Mouse (Mus musculus) c-Kit-positive CD71-negative TER-119-negative erythroid progenitor cells, embryonic 14.5 days (primary cell): ENCODE measurements around the gene Kctd11.

Experiments used
- DNase-seq: peaks from one replicate; pipeline ENCODE4 v3.0.0-alpha.2; 2013; ENCODE audit warnings: low read depth

Kctd11 gene

GRCm38 (mm10) chr11:69912716-69913530 is 31.7 kb upstream of the Kctd11 start:
- no peak for DNase-seq

DNA sequence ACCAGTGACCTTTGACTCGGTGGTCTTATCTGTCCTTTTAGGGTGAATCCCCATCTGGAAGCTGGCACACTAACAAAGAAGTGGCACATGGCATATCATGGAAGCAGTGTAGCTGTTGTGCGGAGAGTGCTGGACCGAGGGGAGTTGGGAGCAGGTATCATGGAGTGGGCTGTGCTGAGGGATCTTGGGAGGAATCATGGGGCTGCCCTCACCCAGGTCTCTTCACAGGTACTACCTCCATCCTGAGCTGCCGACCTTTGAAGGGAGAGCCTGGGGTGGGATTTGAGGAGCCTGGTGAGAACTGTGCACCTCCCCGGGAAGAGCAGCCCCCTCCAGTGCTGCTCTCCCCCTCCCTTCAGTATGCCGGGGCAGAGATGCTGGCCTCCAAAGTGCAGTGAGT is 30.5 kb upstream of the Kctd11 start:
- DNase-seq, result no peak

DNA sequence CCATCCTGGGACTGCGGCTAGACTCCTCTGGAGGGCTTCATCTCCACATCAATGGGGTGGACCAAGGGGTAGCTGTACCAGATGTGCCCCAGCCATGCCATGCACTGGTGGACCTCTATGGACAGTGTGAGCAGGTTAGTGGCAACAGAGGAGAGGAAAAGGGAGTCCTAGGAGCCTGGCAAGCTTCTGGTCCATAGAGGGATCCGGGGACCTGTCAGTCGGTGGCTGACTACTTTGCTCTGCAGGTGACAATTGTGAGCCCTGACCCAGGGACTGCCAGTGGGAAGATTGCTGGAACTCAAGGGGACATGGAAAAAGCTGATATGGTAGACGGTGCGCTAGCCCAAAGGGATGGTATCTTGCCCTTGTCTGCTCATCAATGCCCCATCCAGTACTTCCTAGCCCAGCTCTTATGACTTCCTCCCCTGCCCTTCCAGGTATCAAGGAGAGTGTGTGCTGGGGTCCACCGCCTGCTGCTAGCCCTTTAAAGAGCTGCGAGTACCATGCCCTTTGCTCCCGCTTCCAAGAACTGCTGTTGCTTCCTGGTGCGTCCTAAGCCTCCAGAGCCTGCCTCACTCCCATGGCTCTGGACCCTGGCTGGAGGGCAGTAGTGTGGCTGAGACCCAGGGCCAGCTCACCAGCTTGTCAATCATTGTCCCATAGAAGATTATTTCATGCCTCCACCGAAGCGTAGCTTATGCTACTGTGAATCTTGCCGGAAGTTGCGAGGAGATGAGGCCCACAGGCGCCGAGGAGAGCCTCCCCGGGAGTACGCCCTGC is 29.8 kb upstream of the Kctd11 start:
- no peak for DNase-seq

DNA sequence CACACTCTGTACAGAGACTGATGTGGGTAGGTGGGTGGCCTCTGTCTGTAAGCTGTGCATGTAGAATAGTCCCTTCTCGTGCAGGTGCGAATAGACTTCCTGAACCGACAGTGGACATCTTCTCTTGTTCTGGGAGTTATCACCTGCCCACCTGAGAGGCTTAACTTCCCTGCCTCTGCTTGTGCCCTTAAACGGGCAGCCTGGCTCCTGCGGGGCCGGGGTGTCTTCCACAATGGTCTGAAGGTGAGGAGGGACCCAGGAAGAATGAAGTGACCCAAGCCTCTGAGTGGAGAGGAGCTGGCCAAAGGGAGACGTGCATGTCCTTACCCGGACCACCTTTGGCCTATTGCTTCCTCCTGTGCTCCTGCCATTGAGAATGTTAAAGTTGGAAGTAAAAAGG is 29.0 kb upstream of the Kctd11 start:
- no peak for DNase-seq

- no peak for DNase-seq
These were observed 28.0 kb upstream of the Kctd11 start for GRCm38 (mm10) chr11:69909174-69909573.

DNA sequence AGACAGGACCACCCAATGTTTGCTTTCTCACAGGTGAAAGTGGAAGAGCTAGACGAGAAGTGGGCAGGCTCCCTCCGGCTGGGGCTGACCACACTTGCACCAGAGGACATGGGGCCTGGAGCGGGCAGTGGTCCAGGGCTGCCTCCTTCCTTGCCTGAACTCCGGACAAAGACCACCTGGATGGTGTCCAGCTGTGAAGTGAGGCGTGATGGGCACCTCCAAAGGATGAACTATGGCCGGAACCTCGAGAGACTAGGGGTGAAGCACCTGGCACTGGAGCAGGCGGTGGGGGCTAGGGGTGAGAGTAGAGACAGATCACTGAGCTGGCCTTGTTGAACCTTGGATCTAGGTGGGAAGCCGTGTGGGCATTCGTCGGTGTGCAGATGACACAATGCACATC is 27.4 kb upstream of the Kctd11 start:
- no peak for DNase-seq

- no peak for DNase-seq
These were observed 23.1 kb upstream of the Kctd11 start for GRCm38 (mm10) chr11:69904311-69904710.

GRCm38 (mm10) chr11:69902972-69903371 is 21.8 kb upstream of the Kctd11 start:
- no peak for DNase-seq

GRCm38 (mm10) chr11:69901993-69902392 is 20.8 kb upstream of the Kctd11 start:
- DNase-seq, result no peak

DNA sequence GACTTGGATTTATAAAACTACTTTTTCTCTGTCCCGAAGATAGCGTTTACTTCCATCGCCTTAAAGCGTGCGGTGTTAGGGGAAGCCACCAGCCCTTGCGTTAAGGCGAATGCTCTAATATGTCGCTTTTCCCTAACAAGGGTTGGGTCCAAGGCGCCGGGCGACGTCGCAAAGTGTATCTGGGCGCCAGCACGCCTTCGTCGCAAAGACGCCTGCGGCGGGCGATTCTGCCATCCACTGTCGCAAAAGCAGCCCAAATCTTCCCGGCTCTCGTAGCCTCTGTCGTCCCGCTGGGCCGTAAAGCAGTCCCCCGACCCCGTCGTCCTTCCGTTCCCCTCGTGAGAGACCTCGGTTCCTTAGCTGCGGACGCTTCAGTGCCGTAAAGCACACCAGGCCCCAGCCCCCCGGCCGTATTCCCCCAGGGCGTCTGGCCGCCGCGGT is 20.2 kb upstream of the Kctd11 start:
- peak; percentile 94 for DNase-seq

- peak; percentile 93 for DNase-seq
These were observed 19.5 kb upstream of the Kctd11 start, which contains the start of the genes 2810408A11Rik and Neurl4 for GRCm38 (mm10) chr11:69900471-69901405. Gene 2810408A11Rik (minus strand): TSS chr11:69900987. Gene Neurl4 (plus strand): TSS chr11:69901072.

- DNase-seq, result no peak
These were observed 18.7 kb upstream of the Kctd11 start for GRCm38 (mm10) chr11:69899870-69900269.

DNA sequence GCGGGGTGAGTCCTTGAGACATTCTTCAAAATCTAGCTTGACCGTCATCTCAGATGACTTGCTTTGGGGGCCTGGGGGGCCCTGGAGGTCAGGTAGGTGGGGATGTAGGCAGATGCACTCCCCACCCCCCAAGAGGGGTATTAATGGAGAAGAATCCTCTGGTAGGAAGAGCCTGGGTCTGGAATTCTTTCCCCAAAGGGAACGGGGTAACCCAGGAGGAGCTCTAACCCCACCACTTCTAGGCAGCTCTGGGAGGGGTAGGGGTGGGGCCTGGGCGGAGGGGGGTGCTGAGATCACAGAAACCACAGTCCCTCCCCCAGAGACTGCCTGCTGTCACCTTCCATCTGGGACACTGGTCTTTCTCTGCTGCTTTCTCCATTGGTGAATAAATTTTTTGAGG is 14.1 kb upstream of the Kctd11 start, which contains the start of gene Acap1:
TSS of gene Acap1 (minus strand) at position 249 of the 400 bp plus-strand sequence.
- DNase-seq, result no peak

- DNase-seq, result no peak
These were observed 13.5 kb upstream of the Kctd11 start for GRCm38 (mm10) chr11:69894671-69895070.

DNA sequence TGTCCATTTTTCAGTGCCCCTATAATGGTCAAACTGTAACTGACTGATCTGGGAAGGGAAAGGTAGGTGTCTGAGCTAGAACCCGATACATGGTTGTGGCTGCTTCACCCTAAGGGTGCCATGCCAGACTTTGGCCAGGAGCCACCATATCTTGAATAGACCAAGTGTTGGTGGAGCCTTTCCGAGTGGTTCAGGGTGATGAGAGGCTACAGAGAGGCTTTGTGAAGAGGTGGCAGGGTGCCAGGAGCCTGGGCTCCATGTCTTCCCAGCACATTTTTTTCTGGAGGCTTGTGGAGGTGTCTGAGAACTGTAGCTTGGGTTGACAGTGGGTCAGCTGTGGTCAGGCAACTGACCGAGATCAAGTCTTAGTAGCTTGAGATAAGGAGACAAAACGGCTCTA is 10.3 kb upstream of the Kctd11 start:
- no peak for DNase-seq

- DNase-seq, result no peak
These were observed 5.9 kb upstream of the Kctd11 start for GRCm38 (mm10) chr11:69886907-69887635.

DNA sequence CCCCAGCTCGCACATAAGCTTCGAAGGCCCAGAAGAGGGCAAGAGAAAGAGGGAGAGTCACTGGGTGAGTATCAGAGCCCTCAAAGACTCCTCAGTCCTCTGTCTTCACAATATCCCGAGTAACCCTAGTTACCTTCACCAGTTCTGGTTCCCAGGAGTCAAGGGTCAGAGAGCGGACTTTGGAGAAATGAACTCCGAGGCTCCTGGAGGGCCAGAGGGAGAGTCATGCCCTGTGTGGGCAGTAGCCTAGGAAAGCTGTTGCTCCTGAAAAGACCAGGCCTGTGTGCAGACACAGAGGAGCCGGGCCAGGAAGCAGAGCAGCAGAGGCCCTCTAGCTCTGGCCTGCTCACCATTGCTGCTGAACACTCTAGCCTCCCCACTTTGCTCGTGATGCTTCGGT is 3.5 kb upstream of the Kctd11 start:
- no peak for DNase-seq

GRCm38 (mm10) chr11:69884240-69884639 is 3.0 kb upstream of the Kctd11 start:
- no peak for DNase-seq

- no peak for DNase-seq
These were observed 2.4 kb upstream of the Kctd11 start for GRCm38 (mm10) chr11:69883527-69884151.

GRCm38 (mm10) chr11:69883066-69883465 is 1.9 kb upstream of the Kctd11 start:
- DNase-seq, result no peak
